Mouse (Mus musculus) intestine, embryonic 15.5 days (tissue): ENCODE data around the gene Gjd3. TPM values are rescaled to one million over a fixed set of nuclear protein-coding genes. Genes with fewer than 3 reads are reported as not detected.
A peak's percentile ranks its signal among the peaks of the same experiment; 100 is the strongest.
"Not testable (repeated sequence)": the region's sequence is repeated elsewhere in the genome, so short reads cannot be mapped to it uniquely, and the experiment has no call there.

Source experiments
- ATAC-seq: fragments of 200-750 bp; cut with Nextera tagmentation; 2 replicates; pipeline ENCODE4 v1.8.0; 2017; ENCODE audit warnings: moderate TSS enrichment, moderate library complexity
- H3K27ac ChIP-seq: fragments of 300-500 bp; sonication (generic); 2 replicates; pipeline ENCODE4 v1.5.1; 2015; ENCODE audit warnings: mild to moderate bottlenecking, inconsistent platforms
- H3K27me3 ChIP-seq: fragments of 300-500 bp; sonication (generic); replicated peaks from 2 replicates; pipeline ENCODE4 v1.6.1; 2015; ENCODE audit warnings: inconsistent platforms
- H3K36me3 ChIP-seq: fragments of 300-500 bp; sonication (generic); 2 replicates; pipeline ENCODE4 v1.6.1; 2015; ENCODE audit warnings: inconsistent platforms
- H3K4me1 ChIP-seq: fragments of 300-500 bp; sonication (generic); replicated peaks from 2 replicates; pipeline ENCODE4 v1.6.1; 2015; ENCODE audit warnings: inconsistent platforms
- H3K4me2 ChIP-seq: fragments of 300-500 bp; sonication (generic); replicated peaks from 2 replicates; pipeline ENCODE4 v1.6.1; 2015; ENCODE audit warnings: mild to moderate bottlenecking, inconsistent platforms
- H3K4me3 ChIP-seq: fragments of 300-500 bp; sonication (generic); replicated peaks from 2 replicates; pipeline ENCODE4 v1.5.1; 2015; ENCODE audit warnings: inconsistent platforms
- H3K9ac ChIP-seq: fragments of 300-500 bp; sonication (generic); 2 replicates; pipeline ENCODE4 v1.6.1; 2015; ENCODE audit warnings: inconsistent platforms
- H3K9me3 ChIP-seq: fragments of 300-500 bp; sonication (generic); 2 replicates; pipeline ENCODE4 v1.6.1; 2016; ENCODE audit warnings: inconsistent platforms
- WGBS: fragments of 180-500 bp; shearing (Covaris S2); methylation state at CpG from one replicate; pipeline ENCODE4 v1.1.7; 2015; 5-methylcytosine and 5-hydroxymethylcytosine counted together
- polyA plus RNA-seq: library from polyadenylated mRNA; unstranded; fragments of >200 nt; fragmentation: Nextera tagmentation; extraction: Ambion mirVana; gene quantifications from 2 replicates; pipeline ENCODE4 v1.2.1, GENCODE M21; 2015

Gjd3 gene
- polyA plus RNA-seq, 1 experiment from 2014 or later = 0.35 TPM

DNA sequence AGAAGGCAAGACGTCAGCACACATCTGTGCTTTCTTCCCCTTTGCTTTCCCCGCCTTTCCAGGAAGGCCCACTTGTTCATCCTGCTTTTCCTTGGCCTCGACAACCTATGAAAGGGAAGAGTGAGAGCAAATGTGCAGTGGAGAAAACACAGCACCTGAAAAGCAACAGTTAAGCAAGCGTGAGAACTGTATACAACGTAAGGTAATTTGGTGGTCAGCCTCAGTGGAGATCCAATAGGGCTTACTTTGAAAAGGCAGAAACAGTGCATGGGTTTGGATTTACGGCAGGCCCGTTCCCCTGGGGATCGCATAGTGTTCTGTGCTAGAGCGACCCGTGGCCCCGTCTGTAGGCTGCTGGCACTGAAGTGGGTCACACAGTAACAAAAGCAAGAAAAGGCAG lies 16.4 kb upstream of the Gjd3 start:
- 91% methylated on average over 11 of the region's 11 CpGs for WGBS
- Histone ChIP-seq H3K27me3 (no peaks in the 10 kb centered on the region), H3K9ac (no peak overlapping the region), H3K9me3 (no peaks in the 10 kb centered on the region), H3K4me1 (no peaks in the 10 kb centered on the region), H3K36me3 (peaks cover 63% of the 10 kb centered on the region), H3K4me3 (no peak overlapping the region), H3K27ac (no peak overlapping the region), H3K4me2 (no peak overlapping the region)
- no peak for ATAC-seq

DNA sequence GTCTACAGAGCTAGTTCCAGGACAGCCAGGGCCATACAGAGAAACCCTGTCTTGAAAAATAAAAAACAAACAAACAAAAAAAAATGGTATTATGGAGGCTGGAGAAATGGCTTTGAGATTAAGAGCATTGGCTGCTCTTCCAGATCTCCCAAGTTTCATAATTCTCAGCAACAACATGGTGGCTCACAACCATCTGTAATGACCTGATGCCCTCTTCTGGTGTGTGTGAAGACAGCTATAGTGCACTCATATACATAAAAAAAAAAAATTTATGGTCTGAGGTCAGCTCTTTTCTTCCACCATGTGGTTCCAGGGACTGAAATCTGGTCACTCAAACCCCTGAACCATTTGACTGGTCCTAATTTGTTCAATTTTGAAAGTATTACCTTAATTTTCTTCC lies 16.0 kb upstream of the Gjd3 start:
- no peaks in the 10 kb centered on the region for H3K9me3 ChIP-seq
- no peak overlapping the region for H3K4me3 ChIP-seq
- H3K36me3 ChIP-seq = peaks cover 65% of the 10 kb centered on the region
- no peak overlapping the region for H3K4me2 ChIP-seq
- no peaks in the 10 kb centered on the region for H3K27me3 ChIP-seq
- no peaks in the 10 kb centered on the region for H3K4me1 ChIP-seq
- no peak overlapping the region for H3K27ac ChIP-seq
- no peak for ATAC-seq
- no peak overlapping the region for H3K9ac ChIP-seq

GRCm38 (mm10) chr11:98997659-98998058 lies 14.8 kb upstream of the Gjd3 start:
- 84% methylated on average over 4 of the region's 4 CpGs for WGBS
- no peak for ATAC-seq
- Histone ChIP-seq H3K4me2 (no peak overlapping the region), H3K27ac (no peak overlapping the region), H3K36me3 (peaks cover 69% of the 10 kb centered on the region), H3K27me3 (no peaks in the 10 kb centered on the region), H3K9me3 (no peaks in the 10 kb centered on the region), H3K4me1 (no peaks in the 10 kb centered on the region), H3K9ac (no peak overlapping the region), H3K4me3 (no peak overlapping the region)

DNA sequence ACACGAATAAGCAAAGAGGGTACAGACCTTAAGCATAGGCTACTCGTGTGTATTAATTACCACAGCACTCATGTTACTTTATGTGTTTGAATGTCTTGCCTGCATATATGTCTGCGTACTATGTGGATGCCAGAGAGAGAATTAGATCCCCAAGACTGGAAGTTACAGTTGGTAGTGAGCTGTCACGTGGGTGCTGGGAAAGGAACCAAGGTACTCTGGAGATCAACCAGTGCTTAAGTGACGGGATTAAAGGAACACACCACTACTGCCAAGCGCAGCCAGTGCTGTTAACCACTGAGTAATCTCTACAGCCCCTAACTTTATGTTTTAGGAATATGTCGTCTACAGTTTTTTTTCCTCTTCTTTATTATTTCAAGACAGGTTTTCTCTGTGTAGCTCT lies 13.2 kb upstream of the Gjd3 start:
- 93% methylated on average over 7 of the region's 7 CpGs for WGBS
- Histone ChIP-seq H3K4me2 (no peak overlapping the region), H3K36me3 (peaks cover 60% of the 10 kb centered on the region)

GRCm38 (mm10) chr11:98990866-98991265 lies 8.1 kb upstream of the Gjd3 start:
- H3K9me3 ChIP-seq = no peaks in the 10 kb centered on the region
- H3K4me3 ChIP-seq = no peak overlapping the region
- no peak overlapping the region for H3K4me2 ChIP-seq
- no peak overlapping the region for H3K27ac ChIP-seq
- ATAC-seq = no peak
- no peaks in the 10 kb centered on the region for H3K4me1 ChIP-seq
- H3K36me3 ChIP-seq = peaks cover 25% of the 10 kb centered on the region
- H3K9ac ChIP-seq = no peak overlapping the region
- H3K27me3 ChIP-seq = no peaks in the 10 kb centered on the region
- 80% methylated on average over 6 of the region's 6 CpGs for WGBS

More for the DNA sequence above, 13.2 kb upstream of the Gjd3 start:
- Histone ChIP-seq H3K9ac (no peak overlapping the region), H3K27me3 (no peaks in the 10 kb centered on the region), H3K4me1 (no peaks in the 10 kb centered on the region), H3K27ac (no peak overlapping the region), H3K9me3 (no peaks in the 10 kb centered on the region), H3K4me3 (no peak overlapping the region)
- ATAC-seq = no peak

DNA sequence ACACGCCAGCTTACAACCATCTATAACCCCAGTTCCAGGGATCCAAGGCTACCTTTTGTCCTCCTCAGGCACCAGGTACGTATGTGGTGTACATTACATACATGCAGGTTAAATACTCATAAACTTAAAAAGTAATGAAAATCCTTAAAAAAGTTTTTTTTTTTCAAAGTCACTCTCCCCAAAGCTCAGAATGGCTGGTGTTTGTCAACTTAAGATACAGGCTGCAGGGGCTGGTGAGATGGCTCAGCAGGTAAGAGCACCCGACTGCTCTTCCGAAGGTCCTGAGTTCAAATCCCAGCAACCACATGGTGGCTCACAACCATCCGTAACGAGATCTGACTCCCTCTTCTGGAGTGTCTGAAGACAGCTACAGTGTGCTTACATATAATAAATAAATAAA lies 5.4 kb upstream of the Gjd3 start:
- H3K4me2 ChIP-seq, H3K36me3 ChIP-seq, H3K4me1 ChIP-seq, H3K4me3 ChIP-seq, H3K9ac ChIP-seq, H3K27me3 ChIP-seq, ATAC-seq, H3K9me3 ChIP-seq, H3K27ac ChIP-seq: not testable (repeated sequence)
- WGBS = 93% methylated on average over 6 of the region's 6 CpGs

- H3K36me3 ChIP-seq = no peaks in the 10 kb centered on the region
- no peak overlapping the region for H3K27ac ChIP-seq
- no peak overlapping the region for H3K9ac ChIP-seq
- H3K9me3 ChIP-seq = no peaks in the 10 kb centered on the region
- H3K27me3 ChIP-seq = no peaks in the 10 kb centered on the region
- 0 out of 2 replicates have a peak, but pooled peaks cover 13% of the 10 kb centered on the region for H3K4me1 ChIP-seq
- ATAC-seq = no peak
- no peak overlapping the region for H3K4me3 ChIP-seq
- 91% methylated on average over 7 of the region's 7 CpGs for WGBS
- no peak overlapping the region for H3K4me2 ChIP-seq
These were observed 2.7 kb upstream of the Gjd3 start for GRCm38 (mm10) chr11:98985542-98985941.

- Histone ChIP-seq H3K27ac (no peak overlapping the region), H3K4me1 (0 out of 2 replicates have a peak, but pooled peaks cover 13% of the 10 kb centered on the region), H3K4me2 (peak overlapping the region; percentile 100; the same call in 1 of the 2 replicates), H3K36me3 (no peaks in the 10 kb centered on the region), H3K4me3 (no peak overlapping the region), H3K9me3 (no peaks in the 10 kb centered on the region), H3K27me3 (no peaks in the 10 kb centered on the region), H3K9ac (no peak overlapping the region)
- no peak for ATAC-seq
- 56% methylated on average over 8 of the region's 8 CpGs for WGBS
These were observed 735 bp upstream of the Gjd3 start for GRCm38 (mm10) chr11:98983551-98983950.

GRCm38 (mm10) chr11:98981997-98982772 lies 631 bp downstream of the Gjd3 start:
- peak overlapping the region; percentile 100 for H3K4me2 ChIP-seq
- no peaks in the 10 kb centered on the region for H3K9me3 ChIP-seq
- H3K9ac ChIP-seq = peak overlapping the region; percentile 64
- no peaks in the 10 kb centered on the region for H3K36me3 ChIP-seq
- H3K4me3 ChIP-seq = peak overlapping the region; percentile 56
- peak overlapping the region; percentile 44; the same call in 1 of the 2 replicates for H3K27ac ChIP-seq
- peak; percentile 84 for ATAC-seq
- H3K27me3 ChIP-seq = no peaks in the 10 kb centered on the region
- 0 out of 2 replicates have a peak, but pooled peaks cover 13% of the 10 kb centered on the region for H3K4me1 ChIP-seq
- WGBS = under 1% methylated on average over 94 of the region's 94 CpGs

DNA sequence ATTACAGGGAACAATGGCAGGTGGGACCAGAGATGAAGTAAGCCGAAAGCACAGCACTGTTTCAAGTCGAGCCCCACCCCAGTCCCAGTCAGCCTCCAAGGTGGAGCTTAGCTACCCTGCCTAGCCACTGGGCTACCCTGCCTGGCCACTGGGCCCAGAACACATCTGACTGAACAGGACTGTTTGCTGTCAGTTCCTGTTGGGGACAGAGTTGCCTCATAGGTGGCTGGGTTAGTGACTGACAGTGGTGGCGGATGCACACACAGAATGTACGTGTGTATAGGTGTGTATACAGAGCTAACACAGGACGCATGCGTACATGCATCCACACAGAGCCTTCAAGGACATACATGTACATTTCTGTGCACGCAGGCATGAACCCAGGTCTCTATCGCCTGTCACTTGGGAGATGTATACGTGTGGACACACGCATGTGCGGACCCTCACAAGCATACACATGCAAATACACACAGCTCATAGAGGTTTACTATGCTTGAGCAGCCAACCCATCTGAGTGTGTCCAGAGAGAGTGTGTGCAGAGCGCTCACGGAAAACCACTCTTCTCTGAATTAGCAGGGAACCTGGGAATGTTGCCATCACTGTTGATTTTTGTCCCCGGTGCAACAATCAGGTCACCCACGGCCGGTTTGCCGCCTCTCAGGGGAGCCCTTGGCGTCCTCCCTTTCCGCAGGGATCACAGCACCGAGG lies 1.4 kb downstream of the Gjd3 start:
- 35% methylated on average over 20 of the region's 20 CpGs for WGBS
- Histone ChIP-seq H3K27ac (no peak overlapping the region), H3K27me3 (no peaks in the 10 kb centered on the region), H3K36me3 (no peaks in the 10 kb centered on the region), H3K4me3 (peak overlapping the region; percentile 56), H3K4me2 (peak overlapping the region; percentile 100), H3K9ac (peak overlapping the region; percentile 64), H3K9me3 (no peaks in the 10 kb centered on the region), H3K4me1 (0 out of 2 replicates have a peak, but pooled peaks cover 13% of the 10 kb centered on the region)
- ATAC-seq = peak; percentile 37; the same call in 1 of the 2 replicates

DNA sequence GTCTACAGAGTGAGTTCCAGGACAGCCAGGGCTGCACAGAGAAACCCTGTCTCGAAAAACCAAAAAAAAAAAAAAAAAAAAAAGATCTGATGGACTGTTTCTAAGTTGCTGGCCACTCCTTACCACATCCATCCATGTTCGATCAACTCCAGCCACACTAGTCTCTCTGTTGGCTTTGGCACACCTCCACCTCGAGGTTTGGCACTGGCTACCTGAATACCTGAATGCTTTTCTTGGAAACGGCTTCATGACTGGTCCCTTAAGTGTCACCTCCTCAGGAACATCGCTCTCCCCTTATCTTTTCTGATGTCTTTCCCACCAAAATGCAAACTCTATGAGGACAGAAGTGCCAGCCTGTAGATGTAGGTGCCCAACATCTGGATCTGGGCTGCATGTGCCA lies 3.5 kb downstream of the Gjd3 start:
- Histone ChIP-seq H3K27ac (no peak overlapping the region), H3K9ac (no peak overlapping the region), H3K4me2 (no peak overlapping the region), H3K36me3 (0 out of 2 replicates have a peak, but pooled peaks cover 3% of the 10 kb centered on the region), H3K9me3 (no peaks in the 10 kb centered on the region), H3K4me3 (no peak overlapping the region), H3K4me1 (0 out of 2 replicates have a peak, but pooled peaks cover 13% of the 10 kb centered on the region), H3K27me3 (no peaks in the 10 kb centered on the region)
- ATAC-seq = no peak
- WGBS = 76% methylated on average over 5 of the region's 5 CpGs

- no peak overlapping the region for H3K27ac ChIP-seq
- H3K27me3 ChIP-seq = no peaks in the 10 kb centered on the region
- H3K36me3 ChIP-seq = peaks cover 7% of the 10 kb centered on the region
- H3K9ac ChIP-seq = no peak overlapping the region
- no peak for ATAC-seq
- H3K4me2 ChIP-seq = no peak overlapping the region
- WGBS = 58% methylated on average over 15 of the region's 15 CpGs
- H3K9me3 ChIP-seq = no peaks in the 10 kb centered on the region
- 0 out of 2 replicates have a peak, but pooled peaks cover 13% of the 10 kb centered on the region for H3K4me1 ChIP-seq
- no peak overlapping the region for H3K4me3 ChIP-seq
These were observed 4.2 kb downstream of the Gjd3 start for GRCm38 (mm10) chr11:98978526-98979148.
